ENCODE assay signal across 8 mouse cellular contexts in genomic region chr10:59451839-59452238, GRCm38 (mm10). TPM values are rescaled to one million over a fixed set of nuclear protein-coding genes. Genes with fewer than 3 reads are reported as not detected.
A peak's percentile ranks its signal among the peaks of the same experiment; 100 is the strongest.
DNase-seq lines count a peak whose midpoint lies in the region; ATAC-seq lines count a peak whose summit lies in the region.

No protein-coding gene starts in this region.

- WGBS in neural tube, embryonic 11.5 days = 58% methylated on average over 5 of the region's 5 CpGs
- WGBS in hindbrain, embryonic 16.5 days = 27% methylated on average over 5 of the region's 5 CpGs
- 53% methylated on average over 5 of the region's 5 CpGs for WGBS in midbrain, embryonic 12.5 days

- no peak overlapping the region for H3K9ac ChIP-seq in neural tube, embryonic 11.5 days (ENCODE audit: low read length)
- no peak overlapping the region for H3K9ac ChIP-seq in hindbrain, embryonic 16.5 days (ENCODE audit: low read depth, low read length)
- no peak overlapping the region for H3K9ac ChIP-seq in midbrain, embryonic 12.5 days (replicated peaks)

- no peaks in the 10 kb centered on the region for H3K9me3 ChIP-seq in neural tube, embryonic 11.5 days (ENCODE audit: control insufficient read depth, low read length)
- H3K9me3 ChIP-seq in hindbrain, embryonic 16.5 days (ENCODE audit: control insufficient read depth, low read length) = no peaks in the 10 kb centered on the region; the same call in 1 of the 2 replicates
- H3K9me3 ChIP-seq in midbrain, embryonic 12.5 days = no peaks in the 10 kb centered on the region

- no peaks in the 10 kb centered on the region; the same call in 1 of the 2 replicates for H3K4me1 ChIP-seq in neural tube, embryonic 11.5 days (ENCODE audit: control insufficient read depth, insufficient read depth, low read length)
- H3K4me1 ChIP-seq in hindbrain, embryonic 16.5 days (ENCODE audit: control insufficient read depth, insufficient read depth, low read depth, low read length) = no peaks in the 10 kb centered on the region
- H3K4me1 ChIP-seq in midbrain, embryonic 12.5 days = 0 out of 2 replicates have a peak, but pooled peaks cover 2% of the 10 kb centered on the region

- H3K4me2 ChIP-seq in neural tube, embryonic 11.5 days (ENCODE audit: low read depth) = no peak overlapping the region
- no peak overlapping the region for H3K4me2 ChIP-seq in hindbrain, embryonic 16.5 days (ENCODE audit: low read length)
- no peak overlapping the region for H3K4me2 ChIP-seq in midbrain, embryonic 12.5 days (replicated peaks)

- H3K36me3 ChIP-seq in neural tube, embryonic 11.5 days (ENCODE audit: control insufficient read depth, insufficient read depth, low read length) = no peaks in the 10 kb centered on the region
- peaks cover 4% of the 10 kb centered on the region for H3K36me3 ChIP-seq in hindbrain, embryonic 16.5 days (ENCODE audit: control insufficient read depth, insufficient read depth, low read length)
- 0 out of 2 replicates have a peak, but pooled peaks cover 3% of the 10 kb centered on the region for H3K36me3 ChIP-seq in midbrain, embryonic 12.5 days

- H3K27me3 ChIP-seq in neural tube, embryonic 11.5 days (ENCODE audit: control insufficient read depth, insufficient read depth, low read length) = no peaks in the 10 kb centered on the region
- no peaks in the 10 kb centered on the region for H3K27me3 ChIP-seq in hindbrain, embryonic 16.5 days (replicated peaks; ENCODE audit: control insufficient read depth, insufficient read depth, low read length)
- H3K27me3 ChIP-seq in midbrain, embryonic 12.5 days = no peaks in the 10 kb centered on the region

- DNase-seq in adrenal gland, postnatal 14 days = peak; percentile 42
- DNase-seq in adrenal gland, postnatal 25 days = no peak
- peak; percentile 31 for DNase-seq in neural tube, embryonic 11.5 days (ENCODE audit: low spot score)
- DNase-seq in neural tube, embryonic 10.5 days (ENCODE audit: extremely low spot score, low spot score) = no peak
- DNase-seq in right cerebral cortex, adult 18-20 months = no peak
- no peak for DNase-seq in layer of hippocampus, postnatal 14 days (ENCODE audit: low spot score in 2 of 2)

- no peak overlapping the region for H3K27ac ChIP-seq in neural tube, embryonic 11.5 days (ENCODE audit: low read depth, low read length)
- no peak overlapping the region for H3K27ac ChIP-seq in hindbrain, embryonic 16.5 days (ENCODE audit: low read depth, low read length)
- H3K27ac ChIP-seq in midbrain, embryonic 12.5 days (replicated peaks) = no peak overlapping the region

- H3K4me3 ChIP-seq in neural tube, embryonic 11.5 days (ENCODE audit: low read depth, low read length) = no peak overlapping the region
- no peak overlapping the region for H3K4me3 ChIP-seq in hindbrain, embryonic 16.5 days (ENCODE audit: low read length)
- H3K4me3 ChIP-seq in midbrain, embryonic 12.5 days = no peak overlapping the region

- no peak; the same call in 1 of the 2 replicates for ATAC-seq in neural tube, embryonic 11.5 days (ENCODE audit: insufficient read depth, low FRiP score, low TSS enrichment)
- ATAC-seq in hindbrain, embryonic 16.5 days = peak; percentile 74
- peak; percentile 52 for ATAC-seq in midbrain, embryonic 12.5 days (ENCODE audit: low FRiP score, low read depth)

RNA-seq across cellular contexts. Expression of gene Oit3, which starts 10.3 kb away (rescaled TPM):
- total RNA-seq in adrenal gland, postnatal 14 days (2021) = 5.9 and 6.9 TPM in 2 replicates
- 4.8 and 6.2 TPM in 2 replicates for total RNA-seq in adrenal gland, postnatal 25 days (2021)
- 0.21 and 0.64 TPM in 2 replicates for polyA plus RNA-seq in neural tube, embryonic 11.5 days (2014; fragmentation: Nextera tagmentation; extraction: Ambion mirVana)
- 0.20 and 0.48 TPM in 2 replicates for polyA plus RNA-seq in hindbrain, embryonic 16.5 days (2015; fragmentation: Nextera tagmentation; extraction: Ambion mirVana)
- polyA plus RNA-seq in midbrain, embryonic 12.5 days (2016; fragmentation: Nextera tagmentation; extraction: Ambion mirVana) = 0.41 and 0.50 TPM in 2 replicates
- under 1 TPM; 0.14 to 0.30 TPM for total RNA-seq in layer of hippocampus, postnatal 14 days (2021)

RNA-seq across cellular contexts. Expression of gene Pla2g12b, which starts 48.4 kb away (rescaled TPM):
- 0.64 and 8.6 TPM in 2 replicates for total RNA-seq in adrenal gland, postnatal 14 days (2021)
- 1.4 TPM in 1 of 2 replicates, not detected in the other for total RNA-seq in adrenal gland, postnatal 25 days (2021)
- not detected in 2 replicates for polyA plus RNA-seq in neural tube, embryonic 11.5 days (2014; fragmentation: Nextera tagmentation; extraction: Ambion mirVana)
- polyA plus RNA-seq in hindbrain, embryonic 16.5 days (2015; fragmentation: Nextera tagmentation; extraction: Ambion mirVana) = not detected in 2 replicates
- polyA plus RNA-seq in midbrain, embryonic 12.5 days (2016; fragmentation: Nextera tagmentation; extraction: Ambion mirVana) = not detected in 2 replicates
- not detected for total RNA-seq in layer of hippocampus, postnatal 14 days (2021)

RNA-seq across cellular contexts. Expression of gene Gm10273, which starts 56.4 kb away (rescaled TPM):
- total RNA-seq in adrenal gland, postnatal 14 days (2021) = 19.4 and 23.1 TPM in 2 replicates
- 23.4 and 50.5 TPM in 2 replicates for total RNA-seq in adrenal gland, postnatal 25 days (2021)
- 2.4 and 16.1 TPM in 2 replicates for polyA plus RNA-seq in neural tube, embryonic 11.5 days (2014; fragmentation: Nextera tagmentation; extraction: Ambion mirVana)
- 3.1 and 13.3 TPM in 2 replicates for polyA plus RNA-seq in hindbrain, embryonic 16.5 days (2015; fragmentation: Nextera tagmentation; extraction: Ambion mirVana)
- polyA plus RNA-seq in midbrain, embryonic 12.5 days (2016; fragmentation: Nextera tagmentation; extraction: Ambion mirVana) = 1.5 and 3.5 TPM in 2 replicates
- 10 to 100 TPM; 12.9 to 46.6 TPM for total RNA-seq in layer of hippocampus, postnatal 14 days (2021)

Comparison
In these comparisons a context has a peak if more than half of its experiments do, and no peak if none do; other contexts are left out.
1. DNase-seq: peak in adrenal gland, postnatal 14 days (single experiment) and neural tube, embryonic 11.5 days (single experiment); none in adrenal gland, postnatal 25 days (single experiment), neural tube, embryonic 10.5 days (single experiment), right cerebral cortex, adult 18-20 months (single experiment) and layer of hippocampus, postnatal 14 days (0 of 2).